Mouse (Mus musculus) midbrain, embryonic 16.5 days (tissue): ENCODE measurements around the gene 9330159F19Rik. TPM values are rescaled to one million over a fixed set of nuclear protein-coding genes. Genes with fewer than 3 reads are reported as not detected.

ENCODE experiments used
- ATAC-seq: fragments of 200-750 bp; cut with Nextera tagmentation; 2 replicates; pipeline ENCODE4 v1.8.0; 2017; ENCODE audit warnings: moderate TSS enrichment
- H3K27ac ChIP-seq: fragments of 300-500 bp; sonication (generic); 2 replicates; pipeline ENCODE4 v1.5.1; 2014; ENCODE audit warnings: mild to moderate bottlenecking, low read length, mixed read lengths
- H3K27me3 ChIP-seq: fragments of 300-500 bp; sonication (generic); 2 replicates; pipeline ENCODE4 v1.6.1; 2014; ENCODE audit warnings: low read depth, low read length, mixed read lengths; ENCODE audit not compliant: control insufficient read depth, insufficient read depth
- H3K36me3 ChIP-seq: fragments of 300-500 bp; sonication (generic); 2 replicates; pipeline ENCODE4 v1.6.1; 2014; ENCODE audit warnings: mild to moderate bottlenecking, low read length, moderate library complexity, mixed read lengths; ENCODE audit not compliant: control insufficient read depth, insufficient read depth
- H3K4me1 ChIP-seq: fragments of 300-500 bp; sonication (generic); 2 replicates; pipeline ENCODE4 v1.6.1; 2014; ENCODE audit warnings: mild to moderate bottlenecking, low read length, mixed read lengths; ENCODE audit not compliant: control insufficient read depth, insufficient read depth
- H3K4me2 ChIP-seq: fragments of 300-500 bp; sonication (generic); 2 replicates; pipeline ENCODE4 v1.6.1; 2014; ENCODE audit warnings: mild to moderate bottlenecking, low read length, mixed read lengths
- H3K4me3 ChIP-seq: fragments of 300-500 bp; sonication (generic); 2 replicates; pipeline ENCODE4 v1.5.1; 2014; ENCODE audit warnings: low read depth, mild to moderate bottlenecking, low read length, moderate library complexity, mixed read lengths
- H3K9ac ChIP-seq: fragments of 300-500 bp; sonication (generic); 2 replicates; pipeline ENCODE4 v1.6.1; 2014; ENCODE audit warnings: low read depth, low read length, mixed read lengths
- H3K9me3 ChIP-seq: fragments of 300-500 bp; sonication (generic); replicated peaks from 2 replicates; pipeline ENCODE4 v1.6.1; 2014; ENCODE audit warnings: mild to moderate bottlenecking, low read length, mixed read lengths; ENCODE audit not compliant: control insufficient read depth, poor library complexity, severe bottlenecking
- WGBS: fragments of 180-500 bp; shearing (Covaris S2); extraction: QIAGEN DNeasy Blood & Tissue Kit; methylation state at CpG from one replicate; pipeline ENCODE4 v1.1.7; 2014; 5-methylcytosine and 5-hydroxymethylcytosine counted together
- polyA plus RNA-seq: library from polyadenylated mRNA; unstranded; fragments of >200 nt; fragmentation: Nextera tagmentation; extraction: Ambion mirVana; gene quantifications from 2 replicates; pipeline ENCODE4 v1.2.1, GENCODE M21; 2015

9330159F19Rik gene
- 35.1 and 39.6 TPM in 2 replicates for polyA plus RNA-seq

DNA sequence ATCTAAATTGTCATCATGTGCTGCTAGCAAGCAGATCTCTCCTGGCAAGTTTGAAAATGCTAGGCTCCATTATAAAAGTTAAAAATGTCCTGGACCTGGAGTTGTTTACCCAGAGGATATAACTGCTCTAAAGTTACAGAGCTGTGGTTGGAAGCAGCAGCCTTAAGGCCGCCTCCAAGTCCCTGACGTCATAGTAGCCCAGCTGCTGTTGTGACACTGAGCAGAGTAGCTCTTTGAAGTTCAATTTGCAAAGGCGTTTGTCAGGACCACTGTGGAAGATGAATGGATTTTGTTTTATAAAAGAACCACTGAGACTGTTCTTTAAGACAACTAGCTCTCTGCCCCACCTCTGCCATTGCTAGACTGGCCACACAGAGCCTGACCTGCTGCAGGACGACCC is at the start of gene 9330159F19Rik:
Gene 9330159F19Rik (plus strand): TSS at position 154 of the 400 bp plus-strand sequence.
- 11% methylated on average over 4 of the region's 4 CpGs for WGBS
- H3K27me3 ChIP-seq, result no peaks in the 10 kb centered on the region
- no peak within 1 kb of the TSS for H3K27ac ChIP-seq

DNA sequence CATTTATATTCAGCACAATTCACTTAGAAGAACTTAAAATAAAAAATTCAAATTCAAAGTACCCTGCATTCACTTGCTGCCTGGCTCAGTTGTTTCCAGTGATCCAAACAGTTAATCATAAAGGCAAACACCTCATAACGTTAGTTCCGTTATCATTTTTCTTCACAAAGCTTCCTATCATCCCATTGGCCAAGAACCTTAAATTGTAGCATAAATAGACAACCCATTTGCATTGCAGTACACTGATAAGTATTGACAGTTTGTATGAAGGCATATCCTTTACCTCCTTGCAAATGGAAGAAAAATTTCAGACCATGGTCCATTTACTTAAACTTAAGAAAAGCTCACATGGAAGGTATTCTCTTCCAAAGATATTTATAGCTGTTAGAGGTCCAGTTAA is 49.7 kb upstream of the 9330159F19Rik start:
- no peaks in the 10 kb centered on the region for H3K27me3 ChIP-seq
- ATAC-seq, result no peak
- no peak overlapping the region for H3K9ac ChIP-seq
- WGBS, result 78% methylated on average over 2 of the region's 2 CpGs
- H3K4me3 ChIP-seq, result no peak overlapping the region
- H3K4me2 ChIP-seq, result no peak overlapping the region
- peaks cover 22% of the 10 kb centered on the region for H3K36me3 ChIP-seq
- H3K4me1 ChIP-seq, result no peaks in the 10 kb centered on the region
- H3K9me3 ChIP-seq, result no peaks in the 10 kb centered on the region
- no peak overlapping the region for H3K27ac ChIP-seq

More for the DNA sequence above, at the start of gene 9330159F19Rik:
- Histone ChIP-seq H3K9ac (no peak within 1 kb of the TSS), H3K9me3 (no peaks in the 10 kb centered on the region), H3K36me3 (no peaks in the 10 kb centered on the region), H3K4me3 (no peak within 1 kb of the TSS), H3K4me1 (no peaks in the 10 kb centered on the region), H3K4me2 (no peak within 1 kb of the TSS)
- ATAC-seq, result no peak

DNA sequence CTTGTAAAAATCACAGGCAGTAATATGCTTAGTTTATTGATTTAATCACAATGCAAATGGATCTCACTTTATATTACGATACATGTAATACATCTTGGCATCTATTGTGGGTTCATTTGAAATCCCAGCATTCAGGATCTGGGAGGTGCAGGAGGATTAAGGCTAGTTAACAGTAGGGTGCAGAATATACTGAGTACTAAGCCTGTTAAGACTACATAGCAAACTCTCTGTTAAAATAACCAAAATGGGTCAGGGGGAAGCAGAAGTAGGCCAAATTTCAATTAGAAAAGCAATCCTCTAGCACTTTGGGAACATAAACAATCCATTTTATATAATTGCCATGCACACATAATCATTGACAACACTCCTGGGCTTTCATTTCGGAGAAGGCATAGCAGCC is 37.6 kb upstream of the 9330159F19Rik start:
- no peak overlapping the region for H3K27ac ChIP-seq
- no peaks in the 10 kb centered on the region for H3K27me3 ChIP-seq
- no peak overlapping the region for H3K4me3 ChIP-seq
- H3K4me1 ChIP-seq, result 0 out of 2 replicates have a peak, but pooled peaks cover 2% of the 10 kb centered on the region
- 78% methylated on average over 2 of the region's 2 CpGs for WGBS
- peaks cover 27% of the 10 kb centered on the region for H3K36me3 ChIP-seq
- no peak for ATAC-seq
- peaks cover 8% of the 10 kb centered on the region; the same call in 1 of the 2 replicates for H3K9me3 ChIP-seq
- H3K9ac ChIP-seq, result no peak overlapping the region
- no peak overlapping the region for H3K4me2 ChIP-seq

- Histone ChIP-seq H3K9me3 (peaks cover 8% of the 10 kb centered on the region; the same call in 1 of the 2 replicates), H3K4me3 (no peak overlapping the region), H3K4me1 (0 out of 2 replicates have a peak, but pooled peaks cover 2% of the 10 kb centered on the region), H3K27me3 (no peaks in the 10 kb centered on the region), H3K27ac (no peak overlapping the region), H3K4me2 (no peak overlapping the region), H3K36me3 (peaks cover 27% of the 10 kb centered on the region), H3K9ac (no peak overlapping the region)
- WGBS, result 89% methylated on average over 3 of the region's 3 CpGs
- no peak for ATAC-seq
These were observed 35.8 kb upstream of the 9330159F19Rik start for GRCm38 (mm10) chr10:29175656-29176055.

GRCm38 (mm10) chr10:29176881-29177280 is 34.5 kb upstream of the 9330159F19Rik start:
- H3K9ac ChIP-seq, result no peak overlapping the region
- no peak overlapping the region for H3K27ac ChIP-seq
- no peak overlapping the region for H3K4me3 ChIP-seq
- H3K4me1 ChIP-seq, result 0 out of 2 replicates have a peak, but pooled peaks cover 2% of the 10 kb centered on the region
- no peaks in the 10 kb centered on the region for H3K27me3 ChIP-seq
- no peak for ATAC-seq
- 79% methylated on average over 4 of the region's 4 CpGs for WGBS
- H3K9me3 ChIP-seq, result peaks cover 2% of the 10 kb centered on the region; the same call in 1 of the 2 replicates
- no peak overlapping the region for H3K4me2 ChIP-seq
- H3K36me3 ChIP-seq, result peaks cover 22% of the 10 kb centered on the region

DNA sequence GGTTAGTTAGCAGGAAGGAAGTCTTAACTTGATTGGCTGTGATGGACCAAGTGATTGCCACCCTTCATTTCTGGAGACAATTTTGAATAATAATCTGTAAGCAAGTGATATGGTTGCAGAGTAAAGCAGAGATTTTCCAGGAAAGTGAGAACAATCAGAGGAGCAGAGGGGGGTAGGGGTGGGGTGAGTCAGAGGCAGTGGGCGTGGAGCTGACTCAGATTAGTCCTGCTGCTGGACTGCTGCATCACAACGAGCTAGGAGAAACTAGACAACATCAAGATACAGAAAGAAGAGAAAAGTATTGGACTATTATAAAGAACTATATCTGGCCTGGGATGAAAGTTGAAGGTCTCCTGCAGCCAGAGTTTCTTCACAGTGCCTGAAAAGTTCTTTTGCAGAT is 33.4 kb upstream of the 9330159F19Rik start:
- Histone ChIP-seq H3K4me2 (no peak overlapping the region), H3K9ac (no peak overlapping the region), H3K9me3 (no peaks in the 10 kb centered on the region), H3K4me3 (no peak overlapping the region), H3K27ac (no peak overlapping the region), H3K27me3 (no peaks in the 10 kb centered on the region), H3K36me3 (peaks cover 20% of the 10 kb centered on the region), H3K4me1 (0 out of 2 replicates have a peak, but pooled peaks cover 2% of the 10 kb centered on the region)
- WGBS, result 41% methylated on average over 2 of the region's 2 CpGs
- no peak for ATAC-seq

- no peak overlapping the region for H3K4me3 ChIP-seq
- H3K4me1 ChIP-seq, result 0 out of 2 replicates have a peak, but pooled peaks cover 2% of the 10 kb centered on the region
- H3K9ac ChIP-seq, result no peak overlapping the region
- no peaks in the 10 kb centered on the region for H3K9me3 ChIP-seq
- peaks cover 18% of the 10 kb centered on the region for H3K36me3 ChIP-seq
- no peak overlapping the region for H3K27ac ChIP-seq
- no peak overlapping the region for H3K4me2 ChIP-seq
- 47% methylated on average over 3 of the region's 3 CpGs for WGBS
- no peaks in the 10 kb centered on the region for H3K27me3 ChIP-seq
- no peak for ATAC-seq
These were observed 31.2 kb upstream of the 9330159F19Rik start for GRCm38 (mm10) chr10:29180210-29180609.

DNA sequence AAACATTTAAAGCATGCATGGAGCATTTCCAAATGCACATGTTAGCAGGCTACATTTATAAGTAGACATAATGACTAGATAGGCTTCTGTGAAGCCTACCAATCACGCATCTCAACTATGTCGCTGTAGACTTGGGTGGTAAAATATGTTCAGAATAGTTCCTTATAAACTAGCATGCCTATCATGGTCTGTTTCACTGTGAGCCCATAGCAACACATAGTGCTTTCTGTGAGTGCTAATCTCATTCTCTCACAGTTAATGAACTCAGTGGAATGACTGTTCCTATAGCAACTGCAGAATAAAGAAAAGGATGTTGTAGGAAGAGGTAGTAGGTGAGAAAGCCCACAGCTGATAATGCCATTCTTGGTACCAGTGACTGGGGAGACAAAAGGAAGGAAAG is 30.4 kb upstream of the 9330159F19Rik start:
- Histone ChIP-seq H3K27ac (no peak overlapping the region), H3K4me3 (no peak overlapping the region), H3K4me2 (no peak overlapping the region), H3K9ac (no peak overlapping the region), H3K36me3 (peaks cover 15% of the 10 kb centered on the region), H3K4me1 (0 out of 2 replicates have a peak, but pooled peaks cover 2% of the 10 kb centered on the region), H3K9me3 (no peaks in the 10 kb centered on the region), H3K27me3 (no peaks in the 10 kb centered on the region)
- 60% methylated on average over 2 of the region's 2 CpGs for WGBS
- ATAC-seq, result no peak

DNA sequence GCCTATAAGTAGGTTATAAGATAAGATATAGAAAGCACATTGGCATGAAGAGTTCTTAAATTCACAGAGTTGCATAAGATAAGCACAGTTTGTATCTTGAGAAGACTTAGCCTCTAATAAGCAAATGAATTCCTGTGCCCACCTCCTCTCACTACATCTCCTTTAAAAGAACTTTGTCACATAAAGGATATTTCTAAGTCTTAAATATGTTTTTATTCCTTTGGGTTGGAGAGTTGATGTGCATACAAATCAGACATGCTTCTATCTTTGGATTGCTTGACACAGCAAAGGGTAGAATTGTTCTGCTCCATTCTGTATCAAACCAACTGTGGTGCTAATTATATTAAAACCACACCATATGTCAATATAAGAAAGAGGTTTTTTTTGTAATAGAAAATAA is 17.6 kb upstream of the 9330159F19Rik start:
- H3K4me1 ChIP-seq, result no peaks in the 10 kb centered on the region
- no peak overlapping the region for H3K27ac ChIP-seq
- H3K4me3 ChIP-seq, result no peak overlapping the region
- no peaks in the 10 kb centered on the region for H3K27me3 ChIP-seq
- no peaks in the 10 kb centered on the region for H3K9me3 ChIP-seq
- H3K36me3 ChIP-seq, result peaks cover 39% of the 10 kb centered on the region
- no peak for ATAC-seq
- H3K4me2 ChIP-seq, result no peak overlapping the region
- H3K9ac ChIP-seq, result no peak overlapping the region
